Mouse (Mus musculus) cerebellum, adult 11-12 months (tissue): ENCODE data around the gene Slc39a5.
A peak's percentile ranks its signal among the peaks of the same experiment; 100 is the strongest.

Experiments
- DNase-seq: peaks from one replicate; pipeline ENCODE4 v3.0.0; 2022

Slc39a5 gene

GRCm38 (mm10) chr10:128409692-128410559 lies 8.9 kb upstream of the Slc39a5 start:
- peak; percentile 98 for DNase-seq

GRCm38 (mm10) chr10:128408591-128409535 lies 7.8 kb upstream of the Slc39a5 start:
- peak; percentile 72 for DNase-seq

DNA sequence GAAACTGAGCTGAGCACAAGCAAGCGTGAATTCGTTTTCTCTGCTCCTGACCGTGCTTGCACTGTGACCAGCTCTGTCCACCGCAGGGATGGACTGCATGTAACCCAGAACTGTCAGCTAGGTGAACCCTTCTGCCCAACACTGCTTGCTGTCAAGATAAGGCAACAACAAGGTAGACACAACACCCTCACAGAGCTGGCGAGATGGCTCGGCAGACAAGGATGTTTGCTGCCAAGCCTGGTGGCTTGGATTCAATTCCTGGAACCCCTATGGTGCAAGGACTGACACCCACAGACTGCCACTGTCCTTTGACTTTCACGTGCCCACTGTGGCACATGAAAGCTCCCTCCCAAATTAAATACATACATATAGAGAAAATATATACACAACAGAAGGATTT lies 2.9 kb upstream of the Slc39a5 start:
- DNase-seq, result peak; percentile 82

DNA sequence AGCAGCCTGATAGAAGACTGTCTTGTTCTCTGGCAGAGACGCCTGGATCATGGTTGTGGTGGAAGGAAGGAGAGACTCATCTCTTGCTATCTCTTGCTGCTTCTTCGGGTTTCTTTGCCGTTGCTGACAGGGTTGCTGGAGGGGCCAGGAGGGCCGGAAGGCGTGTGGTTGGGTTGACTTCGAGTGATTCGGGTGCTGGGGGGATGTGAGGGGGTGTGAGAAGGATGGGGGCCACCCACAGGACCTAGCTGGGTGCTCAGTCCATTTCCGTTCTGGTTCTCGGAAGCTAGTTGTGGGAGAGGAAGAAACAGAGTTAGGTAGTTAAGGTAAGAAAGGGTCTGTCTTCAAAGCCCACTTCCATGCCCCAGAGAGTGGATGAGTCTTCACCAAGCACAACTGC lies 609 bp upstream of the Slc39a5 start:
- DNase-seq, result no peak

- DNase-seq, result no peak
Observed at GRCm38 (mm10) chr10:128400338-128400737, 691 bp downstream of the Slc39a5 start.

DNA sequence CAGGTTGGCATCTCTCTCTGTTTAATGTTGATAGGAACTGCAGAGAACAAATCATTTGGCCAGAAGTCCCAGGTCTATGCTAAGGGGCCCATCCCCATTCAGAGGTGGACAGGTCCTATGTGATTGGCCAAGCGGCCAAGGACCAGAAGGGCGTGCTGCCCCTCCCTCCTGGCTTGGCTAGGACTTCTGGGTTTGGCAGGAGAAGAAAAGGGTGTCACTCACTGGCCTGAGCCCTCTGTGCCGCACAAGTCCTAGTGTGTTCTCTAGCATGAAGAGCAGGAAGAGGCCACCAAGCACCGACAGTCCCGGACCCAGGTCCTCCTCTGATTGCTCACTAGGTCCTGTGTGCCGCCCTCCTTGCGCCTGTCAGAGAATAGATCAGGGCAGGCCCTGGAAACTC lies 3.6 kb downstream of the Slc39a5 start:
- DNase-seq, result peak; percentile 71

- DNase-seq, result no peak
Observed at GRCm38 (mm10) chr10:128396716-128397264, 4.2 kb downstream of the Slc39a5 start.

- DNase-seq, result no peak
Observed at GRCm38 (mm10) chr10:128396017-128396673, 4.9 kb downstream of the Slc39a5 start.

- no peak for DNase-seq
Observed at GRCm38 (mm10) chr10:128391850-128392249, 9.2 kb downstream of the Slc39a5 start.

DNA sequence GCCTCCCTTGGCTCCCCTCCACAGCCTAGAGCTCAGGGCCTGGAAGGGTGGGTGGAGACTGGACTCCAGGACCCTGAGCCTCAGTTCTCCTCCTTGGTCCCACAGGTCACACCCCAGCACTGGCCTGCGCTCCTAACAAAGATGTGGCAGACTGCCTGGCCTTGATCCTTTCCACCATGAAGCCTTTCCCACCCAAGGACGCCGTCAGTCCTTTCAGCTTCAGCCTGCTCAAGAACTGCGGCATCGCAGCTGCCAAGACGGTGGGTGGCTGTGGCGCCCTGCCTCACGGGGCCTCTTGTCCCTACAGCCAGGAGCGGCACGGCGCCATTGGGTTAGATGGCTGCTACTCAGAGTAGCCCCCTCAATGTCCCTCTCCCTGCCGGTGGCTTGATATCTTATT lies 10.7 kb downstream of the Slc39a5 start:
- DNase-seq, result no peak

- no peak for DNase-seq
Observed at GRCm38 (mm10) chr10:128389570-128389969, 11.5 kb downstream of the Slc39a5 start.

DNA sequence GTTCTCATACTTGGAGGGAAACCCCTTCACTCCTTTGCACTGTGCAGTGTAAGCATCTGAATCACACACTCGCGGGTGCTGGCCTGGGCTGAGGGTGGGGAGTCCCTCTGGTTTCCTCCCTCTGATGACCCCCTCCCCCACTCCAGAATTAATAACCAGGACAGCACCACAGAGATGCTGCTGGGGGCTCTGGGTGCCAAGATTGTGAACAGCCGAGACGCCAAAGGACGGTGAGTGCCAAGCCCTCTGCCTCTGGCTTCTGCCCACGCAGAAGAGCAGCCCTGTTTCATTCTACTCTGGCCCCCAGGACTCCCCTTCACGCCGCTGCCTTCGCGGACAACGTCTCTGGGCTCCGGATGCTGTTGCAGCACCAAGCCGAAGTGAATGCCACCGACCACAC lies 12.1 kb downstream of the Slc39a5 start:
- DNase-seq, result no peak

- no peak for DNase-seq
Observed at GRCm38 (mm10) chr10:128385902-128386301, 15.1 kb downstream of the Slc39a5 start.

DNA sequence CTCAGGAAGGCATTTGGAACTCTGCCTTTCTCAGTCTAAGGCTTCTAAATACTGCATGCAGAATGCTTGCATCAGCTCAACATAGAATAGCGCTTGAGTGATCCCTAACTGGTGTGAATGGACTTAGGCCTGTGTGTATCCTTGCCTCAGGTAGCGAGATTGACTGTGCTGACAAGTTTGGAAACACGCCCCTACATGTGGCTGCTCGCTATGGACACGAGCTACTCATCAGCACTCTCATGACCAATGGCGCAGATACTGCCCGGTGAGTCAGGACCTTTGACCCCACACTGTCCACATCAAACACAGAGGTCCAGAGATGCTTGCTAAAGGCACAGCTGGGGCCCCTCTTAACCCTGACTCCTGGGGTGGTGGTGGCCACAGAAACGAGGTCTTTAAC lies 18.5 kb downstream of the Slc39a5 start:
- DNase-seq, result no peak

- peak; percentile 12 for DNase-seq
Observed at GRCm38 (mm10) chr10:128380565-128380964, 20.5 kb downstream of the Slc39a5 start.

DNA sequence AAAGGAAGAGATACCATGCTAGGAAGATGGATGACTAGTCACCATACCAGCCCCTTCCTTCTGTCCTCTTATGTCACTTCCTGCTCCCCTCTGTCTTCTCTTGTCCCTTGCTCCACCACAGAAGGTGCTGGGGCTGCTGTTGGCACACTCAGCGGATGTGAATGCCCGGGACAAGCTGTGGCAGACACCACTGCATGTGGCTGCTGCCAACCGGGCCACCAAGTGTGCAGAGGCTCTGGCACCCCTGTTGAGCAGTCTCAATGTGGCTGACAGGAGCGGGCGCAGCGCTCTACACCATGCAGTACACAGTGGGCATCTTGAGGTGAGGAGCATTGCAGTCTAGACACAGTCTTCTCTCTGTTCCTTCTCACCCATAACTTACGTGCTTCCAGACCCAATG lies 21.8 kb downstream of the Slc39a5 start:
- DNase-seq, result peak; percentile 48

- peak; percentile 39 for DNase-seq
Observed at GRCm38 (mm10) chr10:128378462-128378861, 22.6 kb downstream of the Slc39a5 start.

GRCm38 (mm10) chr10:128377940-128378448 lies 23.0 kb downstream of the Slc39a5 start:
- peak; percentile 23 for DNase-seq

DNA sequence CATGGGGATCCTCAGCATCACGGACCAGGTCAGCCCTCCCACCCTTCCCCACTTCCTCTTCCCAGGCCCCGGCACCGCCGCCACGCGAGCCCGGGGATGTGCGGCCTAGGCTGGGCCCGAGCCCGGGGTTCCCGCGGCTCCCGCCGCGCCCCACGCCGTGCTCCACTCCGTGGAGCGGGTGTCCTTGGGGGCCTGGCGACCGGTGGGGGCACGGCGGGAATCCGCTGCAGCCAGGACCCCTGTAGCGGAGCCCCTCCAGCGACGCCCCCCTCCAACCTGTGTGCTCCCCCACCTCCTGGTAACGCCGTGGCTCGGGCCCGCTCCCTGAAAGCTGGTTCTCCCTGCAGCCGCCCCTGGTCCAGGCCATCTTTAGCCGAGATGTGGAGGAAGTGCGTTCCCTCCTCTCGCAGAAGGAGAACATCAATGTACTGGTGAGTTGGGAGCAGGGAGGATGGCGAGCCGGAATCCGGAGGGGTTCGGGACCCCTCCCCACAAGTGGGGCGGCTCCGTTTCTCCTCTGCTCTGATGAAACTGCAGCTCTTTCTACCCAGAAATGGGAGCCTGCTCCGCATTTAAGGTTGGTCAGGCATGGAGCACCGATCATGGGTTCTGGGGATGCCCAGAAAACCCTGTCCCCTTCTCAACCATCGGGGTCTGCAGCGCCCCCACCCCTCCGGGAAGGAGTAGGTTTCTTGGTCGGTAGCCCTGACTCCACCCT lies 23.6 kb downstream of the Slc39a5 start:
- peak; percentile 56 for DNase-seq

- DNase-seq, result peak; percentile 85
Observed at GRCm38 (mm10) chr10:128376455-128377211, 24.4 kb downstream of the Slc39a5 start, which contains the start of gene Ankrd52. TSS of gene Ankrd52 (plus strand) at chr10:128377115.

DNA sequence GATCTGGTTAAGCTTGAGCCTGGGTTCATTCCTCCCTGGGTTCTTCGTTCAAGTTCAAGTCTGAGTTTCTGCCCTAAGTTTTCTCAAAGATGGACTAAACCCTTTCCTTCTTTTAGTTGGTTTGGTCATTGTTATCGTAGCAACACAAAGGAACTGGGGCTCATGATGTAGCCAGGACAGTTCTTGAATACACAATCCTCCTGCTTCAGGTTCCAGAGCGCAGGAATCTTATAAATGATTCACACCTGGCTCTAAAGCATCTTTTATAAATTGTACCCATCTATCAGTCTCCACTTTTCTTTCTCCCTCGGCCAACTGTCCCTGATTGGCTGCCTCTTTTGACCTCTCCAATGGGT lies 25.0 kb downstream of the Slc39a5 start:
- no peak for DNase-seq
